Mouse (Mus musculus) lung, postnatal 25 days (tissue): ENCODE data around the gene E2f2.

Source experiments
- DNase-seq: peaks from one replicate; pipeline ENCODE4 v3.0.0; 2022; ENCODE audit warnings: low spot score

Gene E2f2

DNA sequence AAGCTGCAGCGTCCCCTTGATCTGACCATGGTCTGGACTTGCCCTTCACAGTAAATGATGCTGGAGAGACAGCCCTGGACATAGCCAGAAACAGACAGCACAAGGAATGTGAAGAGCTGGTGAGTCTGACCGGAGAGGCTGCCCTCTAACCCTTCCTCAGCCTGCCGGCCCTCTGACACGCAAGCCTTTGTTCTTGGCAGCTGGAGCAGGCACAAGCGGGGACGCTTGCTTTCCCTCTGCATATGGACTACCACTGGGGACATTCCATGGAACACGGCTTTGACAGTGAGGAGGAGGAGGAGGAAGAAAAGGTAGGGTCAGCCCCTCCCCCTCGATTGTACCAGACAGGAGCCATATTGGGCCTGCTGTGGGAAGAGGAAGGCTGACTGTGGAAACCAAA, 68.8 kb downstream of the E2f2 start:
- no peak for DNase-seq

DNA sequence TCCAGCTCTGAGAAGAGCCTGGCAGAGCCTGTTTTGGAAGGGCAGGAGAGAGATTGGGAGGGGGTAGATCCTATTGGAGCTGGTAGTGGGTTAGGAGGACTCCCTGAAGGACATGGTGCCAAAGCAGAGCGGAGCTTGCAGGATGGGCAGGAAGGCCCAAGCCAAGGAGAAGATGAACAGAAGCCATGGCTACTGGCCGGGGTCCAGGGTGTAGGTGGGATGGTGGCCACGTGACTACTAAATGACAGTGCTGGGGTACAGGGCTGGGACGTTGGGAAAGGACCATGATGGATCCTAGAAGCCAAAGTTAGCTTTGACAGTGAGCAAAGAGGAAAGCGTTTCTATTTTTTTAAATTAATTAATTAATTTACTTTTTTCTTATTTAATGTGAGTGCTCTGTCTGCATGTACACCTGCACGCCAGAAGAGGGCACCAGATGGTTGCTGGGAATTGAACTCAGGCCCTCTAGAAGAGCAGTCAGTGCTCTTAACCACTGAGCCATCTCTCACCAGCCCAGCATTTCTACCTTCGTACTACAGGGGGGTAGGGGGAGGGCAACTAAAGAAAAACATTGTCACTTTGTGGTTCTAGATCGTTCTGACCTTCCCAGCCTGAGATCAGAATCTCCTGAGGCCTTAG, 70.0 kb downstream of the E2f2 start:
- peak; percentile 43 for DNase-seq

DNA sequence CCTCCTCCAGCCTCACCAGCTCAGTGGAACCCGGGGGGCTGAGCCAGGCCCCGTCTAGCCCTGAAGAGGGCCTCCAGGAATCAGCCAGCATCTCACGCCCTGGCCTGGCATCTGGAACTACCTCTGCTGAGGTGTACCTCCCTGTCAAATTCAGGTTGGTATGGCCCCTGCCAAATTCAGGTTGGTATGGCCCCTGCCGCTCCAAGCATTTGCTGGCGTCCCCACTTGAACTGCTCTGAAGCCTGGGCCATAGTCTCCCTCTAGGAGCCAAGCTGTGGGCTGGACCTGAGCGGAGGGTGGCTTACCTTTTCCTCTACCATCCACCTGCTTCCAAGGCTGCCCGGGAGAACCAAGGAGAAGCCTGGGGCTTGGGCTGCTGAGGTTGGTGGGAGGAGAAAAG, 70.5 kb downstream of the E2f2 start:
- DNase-seq: no peak

DNA sequence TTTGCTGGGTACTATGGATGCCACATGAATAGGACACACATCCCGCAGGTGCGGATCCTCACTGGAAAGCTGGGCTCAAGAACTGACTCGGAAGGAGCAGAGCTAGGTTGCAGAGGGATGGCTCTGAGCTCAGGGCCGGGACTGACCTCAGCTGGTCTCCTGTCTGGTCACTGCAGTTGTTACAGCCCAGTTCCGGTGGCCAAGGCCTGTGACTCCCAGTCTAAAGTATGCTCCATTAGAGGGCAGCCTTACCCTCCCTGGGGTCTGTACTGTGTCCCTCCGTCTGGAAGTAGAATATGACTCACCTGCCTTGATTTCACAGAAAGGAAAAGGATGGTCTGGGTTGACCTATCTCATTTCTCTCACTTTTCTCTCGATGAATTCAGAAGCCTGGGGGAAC, 72.0 kb downstream of the E2f2 start:
- DNase-seq: no peak
